Mouse (Mus musculus): Measurements from ENCODE around the gene Zfp595. TPM values are rescaled to one million over a fixed set of nuclear protein-coding genes. Genes with fewer than 3 reads are reported as not detected.

Zfp595 gene
- 42.2 TPM for polyA plus RNA-seq (2014; fragmentation: Illumina TruSeq; extraction: RNeasy Lipid Tissue Mini Kit (QIAGEN cat#74804); ENCODE audit: low read depth, low replicate concordance)

GRCm38 (mm10) chr13:67332019-67332724 lies at the start of gene Zfp595:
Zfp595 (minus strand) TSS chr13:67332570.

GRCm38 (mm10) chr13:67375050-67375911 lies 42.9 kb upstream of the Zfp595 start, which contains the start of the genes Gm28041 and Zfp456:
Gm28041 (minus strand) TSS chr13:67375733.
Zfp456 (minus strand) TSS chr13:67375810.

GRCm38 (mm10) chr13:67360131-67360744 lies 27.9 kb upstream of the Zfp595 start, which contains the start of the genes Gm28044 and Zfp953:
Gm28044 (minus strand) TSS chr13:67360536.
Zfp953 (minus strand) TSS chr13:67360605.

GRCm38 (mm10) chr13:67305822-67306672 lies 26.3 kb downstream of the Zfp595 start, which contains the start of gene Zfp457:
Zfp457 (minus strand) TSS chr13:67306485.

DNA sequence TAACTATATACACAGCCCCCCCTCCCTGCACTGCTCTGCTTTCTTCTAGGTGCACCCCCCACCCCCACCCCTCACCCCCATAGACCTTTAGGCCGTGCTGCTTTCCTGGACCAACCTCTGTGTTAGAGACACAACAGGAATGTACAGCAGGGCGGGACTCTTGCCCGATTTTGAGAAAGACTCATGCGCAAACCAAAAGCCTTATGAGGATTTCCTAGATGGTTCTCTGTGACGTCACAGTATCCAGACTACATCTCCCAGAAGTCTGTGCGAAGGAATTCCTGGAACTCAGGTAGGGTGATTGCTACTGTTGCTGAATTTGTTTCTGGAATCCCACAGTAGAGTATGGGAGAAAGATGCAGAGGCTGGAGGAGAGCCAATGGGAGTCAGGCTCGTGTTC lies 54.1 kb downstream of the Zfp595 start, which contains the start of gene Zfp458:
TSS of gene Zfp458 (minus strand) at position 153 of the 400 bp plus-strand sequence.

Other genes starting within 250 kb of the Zfp595 start
- 17.0 TPM for gene Zfp708, start 234.6 kb downstream of the Zfp595 start, polyA plus RNA-seq (2014; fragmentation: Illumina TruSeq; extraction: RNeasy Lipid Tissue Mini Kit (QIAGEN cat#74804); ENCODE audit: low read depth, low replicate concordance)
- gene Gm28557, start 224.0 kb downstream of the Zfp595 start, polyA plus RNA-seq (2014; fragmentation: Illumina TruSeq; extraction: RNeasy Lipid Tissue Mini Kit (QIAGEN cat#74804); ENCODE audit: low read depth, low replicate concordance) = 9.9 TPM
- 1.6 TPM for gene Rslcan18, start 216.3 kb downstream of the Zfp595 start, polyA plus RNA-seq (2014; fragmentation: Illumina TruSeq; extraction: RNeasy Lipid Tissue Mini Kit (QIAGEN cat#74804); ENCODE audit: low read depth, low replicate concordance)
- gene Zfp759, start 210.9 kb downstream of the Zfp595 start, polyA plus RNA-seq (2014; fragmentation: Illumina TruSeq; extraction: RNeasy Lipid Tissue Mini Kit (QIAGEN cat#74804); ENCODE audit: low read depth, low replicate concordance) = 27.6 TPM
- 33.6 TPM for gene Rsl1, start 159.4 kb downstream of the Zfp595 start, polyA plus RNA-seq (2014; fragmentation: Illumina TruSeq; extraction: RNeasy Lipid Tissue Mini Kit (QIAGEN cat#74804); ENCODE audit: low read depth, low replicate concordance)
- gene Zfp455, start 138.1 kb downstream of the Zfp595 start, polyA plus RNA-seq (2014; fragmentation: Illumina TruSeq; extraction: RNeasy Lipid Tissue Mini Kit (QIAGEN cat#74804); ENCODE audit: low read depth, low replicate concordance) = 12.7 TPM
- gene Zfp458, start 54.1 kb downstream of the Zfp595 start, polyA plus RNA-seq (2014; fragmentation: Illumina TruSeq; extraction: RNeasy Lipid Tissue Mini Kit (QIAGEN cat#74804); ENCODE audit: low read depth, low replicate concordance) = 11.1 TPM
- 2.4 TPM for gene Zfp457, start 26.1 kb downstream of the Zfp595 start, polyA plus RNA-seq (2014; fragmentation: Illumina TruSeq; extraction: RNeasy Lipid Tissue Mini Kit (QIAGEN cat#74804); ENCODE audit: low read depth, low replicate concordance)
- 1.4 TPM for gene Gm28044, start 28.0 kb upstream of the Zfp595 start, polyA plus RNA-seq (2014; fragmentation: Illumina TruSeq; extraction: RNeasy Lipid Tissue Mini Kit (QIAGEN cat#74804); ENCODE audit: low read depth, low replicate concordance)
- 27.4 TPM for gene Zfp953, start 28.0 kb upstream of the Zfp595 start, polyA plus RNA-seq (2014; fragmentation: Illumina TruSeq; extraction: RNeasy Lipid Tissue Mini Kit (QIAGEN cat#74804); ENCODE audit: low read depth, low replicate concordance)
- 2.2 TPM for gene Gm28041, start 43.2 kb upstream of the Zfp595 start, polyA plus RNA-seq (2014; fragmentation: Illumina TruSeq; extraction: RNeasy Lipid Tissue Mini Kit (QIAGEN cat#74804); ENCODE audit: low read depth, low replicate concordance)
- gene Zfp456, start 43.2 kb upstream of the Zfp595 start, polyA plus RNA-seq (2014; fragmentation: Illumina TruSeq; extraction: RNeasy Lipid Tissue Mini Kit (QIAGEN cat#74804); ENCODE audit: low read depth, low replicate concordance) = 16.1 TPM
- gene Zfp429, start 67.2 kb upstream of the Zfp595 start, polyA plus RNA-seq (2014; fragmentation: Illumina TruSeq; extraction: RNeasy Lipid Tissue Mini Kit (QIAGEN cat#74804); ENCODE audit: low read depth, low replicate concordance) = 49.9 TPM
- 8.2 TPM for gene Zfp459, start 88.8 kb upstream of the Zfp595 start, polyA plus RNA-seq (2014; fragmentation: Illumina TruSeq; extraction: RNeasy Lipid Tissue Mini Kit (QIAGEN cat#74804); ENCODE audit: low read depth, low replicate concordance)
- 69.4 TPM for gene Zfp874a, start 119.1 kb upstream of the Zfp595 start, polyA plus RNA-seq (2014; fragmentation: Illumina TruSeq; extraction: RNeasy Lipid Tissue Mini Kit (QIAGEN cat#74804); ENCODE audit: low read depth, low replicate concordance)
- gene Zfp874b, start 151.7 kb upstream of the Zfp595 start, polyA plus RNA-seq (2014; fragmentation: Illumina TruSeq; extraction: RNeasy Lipid Tissue Mini Kit (QIAGEN cat#74804); ENCODE audit: low read depth, low replicate concordance) = 55.0 TPM
- 38.5 TPM for gene Zfp58, start 168.0 kb upstream of the Zfp595 start, polyA plus RNA-seq (2014; fragmentation: Illumina TruSeq; extraction: RNeasy Lipid Tissue Mini Kit (QIAGEN cat#74804); ENCODE audit: low read depth, low replicate concordance)
- not detected for gene Gm26965, start 193.6 kb upstream of the Zfp595 start, polyA plus RNA-seq (2014; fragmentation: Illumina TruSeq; extraction: RNeasy Lipid Tissue Mini Kit (QIAGEN cat#74804); ENCODE audit: low read depth, low replicate concordance)
- gene Zfp87, start 193.6 kb upstream of the Zfp595 start, polyA plus RNA-seq (2014; fragmentation: Illumina TruSeq; extraction: RNeasy Lipid Tissue Mini Kit (QIAGEN cat#74804); ENCODE audit: low read depth, low replicate concordance) = 28.9 TPM
- 36.7 TPM for gene Zfp748, start 221.3 kb upstream of the Zfp595 start, polyA plus RNA-seq (2014; fragmentation: Illumina TruSeq; extraction: RNeasy Lipid Tissue Mini Kit (QIAGEN cat#74804); ENCODE audit: low read depth, low replicate concordance)

Data from sigmoid colon, adult 10 weeks (tissue).